Mouse (Mus musculus): ENCODE data around the gene Slc22a20.

Gene Slc22a20

GRCm38 (mm10) chr19:5924713-5925093 lies 61.2 kb downstream of the Slc22a20 start, which contains the start of gene Cdc42ep2:
Gene Cdc42ep2 (minus strand): TSS chr19:5924816.
- peak; percentile 96 for DNase-seq (ENCODE audit: low read depth)

GRCm38 (mm10) chr19:5923990-5924712 lies 61.8 kb downstream of the Slc22a20 start:
- DNase-seq (ENCODE audit: low read depth) = peak; percentile 91

GRCm38 (mm10) chr19:5922963-5923362 lies 63.0 kb downstream of the Slc22a20 start:
- DNase-seq (ENCODE audit: low read depth) = no peak

GRCm38 (mm10) chr19:5922119-5922942 lies 63.6 kb downstream of the Slc22a20 start:
- no peak for DNase-seq (ENCODE audit: low read depth)

- no peak for DNase-seq (ENCODE audit: low read depth)
Measured at GRCm38 (mm10) chr19:5921715-5922114, 64.2 kb downstream of the Slc22a20 start.
